In the genomic region with DNA sequence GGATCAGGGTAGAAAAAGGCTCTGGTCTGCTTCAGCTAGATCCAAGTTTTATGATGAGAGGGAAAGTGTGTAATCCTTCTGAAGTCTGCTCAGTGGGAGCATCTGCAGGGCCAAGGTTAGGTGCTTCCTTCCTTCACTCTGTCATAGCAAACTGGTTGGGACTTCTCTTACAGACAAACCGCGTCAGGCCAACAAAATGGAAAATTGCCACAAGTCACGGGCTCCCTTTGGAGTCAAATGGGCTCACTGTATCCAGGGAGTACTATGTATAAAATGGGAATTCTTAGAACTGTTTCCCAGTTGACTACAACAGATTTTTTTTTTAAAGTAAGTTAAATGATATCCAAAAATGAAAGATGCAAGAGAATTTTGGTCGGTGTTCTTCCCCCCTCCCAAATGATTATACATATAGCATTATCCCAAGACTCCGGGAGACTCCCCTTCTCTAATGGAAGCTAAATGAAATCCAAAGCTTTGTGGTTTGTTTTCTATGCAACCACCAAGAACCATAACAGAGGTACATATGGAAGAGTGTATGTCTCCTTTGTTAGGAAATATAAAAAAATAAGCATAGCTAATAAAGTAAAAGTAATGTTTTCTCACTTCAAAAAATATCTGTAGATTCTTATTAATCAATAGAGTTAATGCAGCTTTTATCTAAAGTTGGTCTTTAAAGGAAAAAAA, we compare ENCODE assay signal across 16 mouse cellular contexts.
DNase-seq lines count a peak whose midpoint lies in the region; ATAC-seq and TF ChIP-seq lines count a peak whose summit lies in the region.
"Had no signal": no experiment of that assay in that cellular context is flagged by ENCODE, and none has a peak within 500 bp of the region (broad histone marks: within the 10 kb centered on the region; RNA-seq: fewer than 3 reads in every experiment).

No protein-coding gene starts in this region.

- no peak overlapping the region for H3K4me3 ChIP-seq in left cerebral cortex, adult 2 months
- H3K4me3 ChIP-seq in forebrain, embryonic 14.5 days (ENCODE audit: low read depth, low read length) = no peak overlapping the region
- no peak overlapping the region for H3K4me3 ChIP-seq in hindbrain, embryonic 16.5 days (ENCODE audit: low read length)
- no peak overlapping the region for H3K4me3 ChIP-seq in neural tube, embryonic 14.5 days (ENCODE audit: low read depth, low read length)
- H3K4me3 ChIP-seq: limb, embryonic 15.5 days; myocyte had no signal

- peak; percentile 42; the same call in 1 of the 2 replicates for ATAC-seq in forebrain, embryonic 14.5 days
- 0 out of 2 replicates have a peak, but pooled peaks have one; percentile 48 for ATAC-seq in hindbrain, embryonic 16.5 days
- 0 out of 2 replicates have a peak, but pooled peaks have one; percentile 10 for ATAC-seq in neural tube, embryonic 14.5 days (ENCODE audit: low read depth)

- intact Hi-C loops in left cerebral cortex, adult 2 months (cut with DNase I) = no loop called here
- intact Hi-C loops in left cerebral cortex, postnatal 36 days (cut with DNase I) = no loop called here

- WGBS in forebrain, embryonic 14.5 days = 52% methylated on average over 5 of the region's 5 CpGs
- WGBS in hindbrain, embryonic 16.5 days = 46% methylated on average over 5 of the region's 5 CpGs
- WGBS in neural tube, embryonic 14.5 days = 56% methylated on average over 5 of the region's 5 CpGs

- H3K36me3 ChIP-seq in forebrain, embryonic 14.5 days (ENCODE audit: control insufficient read depth, insufficient read depth, low read length) = no peaks in the 10 kb centered on the region
- H3K36me3 ChIP-seq in hindbrain, embryonic 16.5 days (ENCODE audit: control insufficient read depth, insufficient read depth, low read length) = no peaks in the 10 kb centered on the region
- no peaks in the 10 kb centered on the region for H3K36me3 ChIP-seq in neural tube, embryonic 14.5 days (ENCODE audit: control insufficient read depth, insufficient read depth, low read length)
- H3K36me3 ChIP-seq: G1E had no signal

- no peaks in the 10 kb centered on the region for H3K9me3 ChIP-seq in forebrain, embryonic 14.5 days (replicated peaks; ENCODE audit: control insufficient read depth, low read length)
- H3K9me3 ChIP-seq in hindbrain, embryonic 16.5 days (ENCODE audit: control insufficient read depth, low read length) = no peaks in the 10 kb centered on the region
- H3K9me3 ChIP-seq in neural tube, embryonic 14.5 days (ENCODE audit: control insufficient read depth, low read length) = no peaks in the 10 kb centered on the region
- H3K9me3 ChIP-seq: G1E; limb, embryonic 15.5 days had no signal

- DNase-seq in left cerebral cortex, adult 2 months (ENCODE audit: extremely low spot score in 1 of 2, low spot score in 2 of 2) = no peak
- no peak for DNase-seq in left cerebral cortex, postnatal 36 days (ENCODE audit: low spot score in 2 of 2)
- peak; percentile 35 for DNase-seq in forebrain, embryonic 14.5 days (ENCODE audit: low spot score)
- DNase-seq in heart, adult 18-20 months = no peak
- no peak for DNase-seq in frontal cortex, adult 2 months (ENCODE audit: extremely low spot score in 1 of 2, low spot score in 1 of 2)
- DNase-seq in adrenal gland, postnatal 4 days (ENCODE audit: low spot score in 2 of 2) = no peak
- DNase-seq: adrenal gland, postnatal 36 days; gastrocnemius, postnatal 14 days; kidney, postnatal 4 days; lung, adult 18-20 months had no signal

- no peaks in the 10 kb centered on the region for H3K27me3 ChIP-seq in forebrain, embryonic 14.5 days (replicated peaks; ENCODE audit: control insufficient read depth, insufficient read depth, low read length)
- no peaks in the 10 kb centered on the region for H3K27me3 ChIP-seq in hindbrain, embryonic 16.5 days (replicated peaks; ENCODE audit: control insufficient read depth, insufficient read depth, low read length)
- H3K27me3 ChIP-seq in neural tube, embryonic 14.5 days (ENCODE audit: control insufficient read depth, insufficient read depth, low read length) = no peaks in the 10 kb centered on the region
- H3K27me3 ChIP-seq: limb, embryonic 15.5 days had no signal

- H3K9ac ChIP-seq in forebrain, embryonic 14.5 days (ENCODE audit: low read length) = no peak overlapping the region
- no peak overlapping the region for H3K9ac ChIP-seq in hindbrain, embryonic 16.5 days (ENCODE audit: low read depth, low read length)
- no peak overlapping the region for H3K9ac ChIP-seq in neural tube, embryonic 14.5 days (replicated peaks; ENCODE audit: low read depth, low read length)
- H3K9ac ChIP-seq: limb, embryonic 15.5 days had no signal

- H3K27ac ChIP-seq in left cerebral cortex, adult 2 months = peak overlapping the region; percentile 62
- H3K27ac ChIP-seq in forebrain, embryonic 14.5 days (ENCODE audit: low read depth, low read length) = peak overlapping the region; percentile 80
- peak overlapping the region; percentile 74 for H3K27ac ChIP-seq in hindbrain, embryonic 16.5 days (ENCODE audit: low read depth, low read length)
- no peak overlapping the region; the same call in 1 of the 2 replicates for H3K27ac ChIP-seq in neural tube, embryonic 14.5 days (ENCODE audit: low read depth, low read length)
- H3K27ac ChIP-seq: limb, embryonic 15.5 days had no signal

- H3K4me2 ChIP-seq in forebrain, embryonic 14.5 days (ENCODE audit: low read length) = peak overlapping the region; percentile 16; the same call in 1 of the 2 replicates
- H3K4me2 ChIP-seq in hindbrain, embryonic 16.5 days (ENCODE audit: low read length) = no peak overlapping the region; the same call in 1 of the 2 replicates
- no peak overlapping the region for H3K4me2 ChIP-seq in neural tube, embryonic 14.5 days (ENCODE audit: low read depth, low read length)
- H3K4me2 ChIP-seq: heart, embryonic 11.5 days; limb, embryonic 15.5 days had no signal

- H3K4me1 ChIP-seq in forebrain, embryonic 14.5 days (ENCODE audit: control insufficient read depth, insufficient read depth, low read length) = peaks cover 25% of the 10 kb centered on the region
- peaks cover 7% of the 10 kb centered on the region for H3K4me1 ChIP-seq in hindbrain, embryonic 16.5 days (ENCODE audit: control insufficient read depth, insufficient read depth, low read depth, low read length)
- H3K4me1 ChIP-seq in neural tube, embryonic 14.5 days (ENCODE audit: control insufficient read depth, insufficient read depth, low read length) = peaks cover 8% of the 10 kb centered on the region; the same call in 1 of the 2 replicates
- H3K4me1 ChIP-seq: limb, embryonic 15.5 days had no signal

- TF ChIP-seq CTCF in left cerebral cortex, adult 2 months (IDR thresholded peaks at IDR 0.05) = no peak
